Mouse (Mus musculus): Measurements from ENCODE around the gene Unc13d. TPM values are rescaled to one million over a fixed set of nuclear protein-coding genes. Genes with fewer than 3 reads are reported as not detected.

Unc13d gene
- polyA plus RNA-seq, 1 experiment from 2014 or later: 3.7 TPM

- WGBS: 0% methylated on average over 55 of the region's 55 CpGs
- Histone ChIP-seq H3K9me3 (ENCODE audit: control insufficient read depth, low read depth, low read length) (no peaks in the 10 kb centered on the region), H3K4me3 (ENCODE audit: low read depth, low read length) (peak within 1 kb of the TSS; percentile 56), H3K9ac (replicated peaks; ENCODE audit: low read depth, low read length) (peak within 1 kb of the TSS; percentile 66), H3K4me1 (ENCODE audit: control insufficient read depth, insufficient read depth, low read length) (peaks cover 11% of the 10 kb centered on the region), H3K36me3 (ENCODE audit: control insufficient read depth, insufficient read depth, low read length) (peaks cover 17% of the 10 kb centered on the region), H3K27ac (ENCODE audit: low read length) (peak within 1 kb of the TSS; percentile 91), H3K27me3 (ENCODE audit: control insufficient read depth, insufficient read depth, low read length) (no peaks in the 10 kb centered on the region), H3K4me2 (replicated peaks; ENCODE audit: low read depth, low read length) (peak within 1 kb of the TSS; percentile 65)
- ATAC-seq (ENCODE audit: insufficient number of reproducible peaks, insufficient read depth, low FRiP score, low read depth): peak; percentile 89
These were observed 65.4 kb downstream of the Unc13d start, which contains the start of gene Galk1 for GRCm38 (mm10) chr11:116012262-116012947. Gene Galk1 (minus strand): TSS chr11:116012719.

Other genes starting within 250 kb of the Unc13d start
- gene Myo15b, start 219.6 kb downstream of the Unc13d start, polyA plus RNA-seq (2014; fragmentation: Nextera tagmentation; extraction: Ambion mirVana): 3.1 and 5.9 TPM in 2 replicates
- 2.1 TPM in 2 replicates for gene Smim5, start 178.0 kb downstream of the Unc13d start, polyA plus RNA-seq (2014; fragmentation: Nextera tagmentation; extraction: Ambion mirVana)
- 35.9 and 41.9 TPM in 2 replicates for gene Smim6, start 165.9 kb downstream of the Unc13d start, polyA plus RNA-seq (2014; fragmentation: Nextera tagmentation; extraction: Ambion mirVana)
- gene Sap30bp, start 144.7 kb downstream of the Unc13d start, polyA plus RNA-seq (2014; fragmentation: Nextera tagmentation; extraction: Ambion mirVana): 35.8 and 43.6 TPM in 2 replicates
- 19.6 and 20.2 TPM in 2 replicates for gene Recql5, start 144.5 kb downstream of the Unc13d start, polyA plus RNA-seq (2014; fragmentation: Nextera tagmentation; extraction: Ambion mirVana)
- gene Itgb4, start 103.3 kb downstream of the Unc13d start, polyA plus RNA-seq (2014; fragmentation: Nextera tagmentation; extraction: Ambion mirVana): 10.2 and 10.7 TPM in 2 replicates
- 157 and 164 TPM in 2 replicates for gene Galk1, start 65.2 kb downstream of the Unc13d start, polyA plus RNA-seq (2014; fragmentation: Nextera tagmentation; extraction: Ambion mirVana)
- gene H3f3b, start 50.0 kb downstream of the Unc13d start, polyA plus RNA-seq (2014; fragmentation: Nextera tagmentation; extraction: Ambion mirVana): 1,982 and 2,067 TPM in 2 replicates
- 29.2 and 31.6 TPM in 2 replicates for gene Unk, start 47.6 kb downstream of the Unc13d start, polyA plus RNA-seq (2014; fragmentation: Nextera tagmentation; extraction: Ambion mirVana)
- 74.0 and 82.4 TPM in 2 replicates for gene Wbp2, start 9.0 kb upstream of the Unc13d start, polyA plus RNA-seq (2014; fragmentation: Nextera tagmentation; extraction: Ambion mirVana)
- 12.2 and 17.3 TPM in 2 replicates for gene Trim47, start 49.2 kb upstream of the Unc13d start, polyA plus RNA-seq (2014; fragmentation: Nextera tagmentation; extraction: Ambion mirVana)
- gene Trim65, start 53.2 kb upstream of the Unc13d start, polyA plus RNA-seq (2014; fragmentation: Nextera tagmentation; extraction: Ambion mirVana): 5.0 and 6.4 TPM in 2 replicates
- 93.9 and 94.2 TPM in 2 replicates for gene Mrpl38, start 60.9 kb upstream of the Unc13d start, polyA plus RNA-seq (2014; fragmentation: Nextera tagmentation; extraction: Ambion mirVana)
- 29.3 and 30.2 TPM in 2 replicates for gene Fbf1, start 90.2 kb upstream of the Unc13d start, polyA plus RNA-seq (2014; fragmentation: Nextera tagmentation; extraction: Ambion mirVana)
- gene Ten1, start 120.9 kb upstream of the Unc13d start, polyA plus RNA-seq (2014; fragmentation: Nextera tagmentation; extraction: Ambion mirVana): 80.9 and 81.3 TPM in 2 replicates
- 29.0 and 29.6 TPM in 2 replicates for gene Acox1, start 121.1 kb upstream of the Unc13d start, polyA plus RNA-seq (2014; fragmentation: Nextera tagmentation; extraction: Ambion mirVana)
- 5.0 and 6.0 TPM in 2 replicates for gene Evpl, start 160.1 kb upstream of the Unc13d start, polyA plus RNA-seq (2014; fragmentation: Nextera tagmentation; extraction: Ambion mirVana)
- gene Srp68, start 196.3 kb upstream of the Unc13d start, polyA plus RNA-seq (2014; fragmentation: Nextera tagmentation; extraction: Ambion mirVana): 71.8 and 74.2 TPM in 2 replicates
- gene Galr2, start 203.0 kb upstream of the Unc13d start, polyA plus RNA-seq (2014; fragmentation: Nextera tagmentation; extraction: Ambion mirVana): 0.13 and 0.15 TPM in 2 replicates
- gene Exoc7, start 229.3 kb upstream of the Unc13d start, polyA plus RNA-seq (2014; fragmentation: Nextera tagmentation; extraction: Ambion mirVana): 67.3 and 72.7 TPM in 2 replicates